ENCODE assay signal across 26 mouse cellular contexts in the genomic region with DNA sequence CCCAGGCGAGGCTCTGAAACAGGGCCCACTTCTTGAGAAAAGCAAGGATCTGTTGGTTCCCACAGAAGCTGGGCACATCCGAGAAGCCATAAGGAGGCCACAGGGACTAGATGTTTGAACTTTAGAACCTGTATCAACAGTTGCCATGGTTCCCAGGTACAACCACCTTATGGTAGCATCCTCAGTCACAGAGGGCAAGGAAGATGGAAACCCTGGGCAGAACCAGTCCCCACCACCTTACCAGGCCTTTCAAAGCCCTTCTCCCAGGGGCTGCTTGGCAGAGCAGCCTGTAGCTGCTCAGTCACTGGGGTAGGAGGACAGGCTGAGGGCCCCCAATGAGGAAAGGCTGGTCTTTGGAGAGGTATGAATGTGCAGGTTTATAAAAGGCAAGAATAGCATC. TPM values are rescaled to one million over a fixed set of nuclear protein-coding genes. Genes with fewer than 3 reads are reported as not detected.
"Had no signal": no experiment of that assay in that cellular context is flagged by ENCODE, and none has a peak within 500 bp of the region (broad histone marks: within the 10 kb centered on the region; RNA-seq: fewer than 3 reads in every experiment).

No protein-coding gene starts in this region.

RNA-seq across cellular contexts. Expression of a gene that starts 17.9 kb away (rescaled TPM):
- polyA plus RNA-seq: heart, embryonic 11.5 days; heart, embryonic 12.5 days; heart, embryonic 13.5 days; heart, embryonic 14.5 days; heart, embryonic 15.5 days; heart, embryonic 16.5 days; heart, postnatal 0 days; hindbrain, embryonic 10.5 days; hindbrain, embryonic 11.5 days; hindbrain, embryonic 12.5 days; hindbrain, embryonic 13.5 days; hindbrain, embryonic 14.5 days; hindbrain, embryonic 15.5 days; hindbrain, embryonic 16.5 days; hindbrain, postnatal 0 days; inflammation-experienced regulatory T-cells, adult 6 months; intestine, embryonic 14.5 days; intestine, embryonic 15.5 days; intestine, embryonic 16.5 days; intestine, postnatal 0 days; kidney, adult 2 months; kidney, embryonic 14.5 days; kidney, embryonic 15.5 days; kidney, embryonic 16.5 days; kidney, postnatal 0 days; large intestine, adult 2 months had no signal

RNA-seq across cellular contexts. Expression of a gene that starts 32.5 kb away (rescaled TPM):
- polyA plus RNA-seq: hindbrain, embryonic 11.5 days; hindbrain, embryonic 12.5 days; hindbrain, embryonic 14.5 days; inflammation-experienced regulatory T-cells, adult 6 months had no signal
